9 mouse cellular contexts compared by ENCODE assay signal in the genomic region with DNA sequence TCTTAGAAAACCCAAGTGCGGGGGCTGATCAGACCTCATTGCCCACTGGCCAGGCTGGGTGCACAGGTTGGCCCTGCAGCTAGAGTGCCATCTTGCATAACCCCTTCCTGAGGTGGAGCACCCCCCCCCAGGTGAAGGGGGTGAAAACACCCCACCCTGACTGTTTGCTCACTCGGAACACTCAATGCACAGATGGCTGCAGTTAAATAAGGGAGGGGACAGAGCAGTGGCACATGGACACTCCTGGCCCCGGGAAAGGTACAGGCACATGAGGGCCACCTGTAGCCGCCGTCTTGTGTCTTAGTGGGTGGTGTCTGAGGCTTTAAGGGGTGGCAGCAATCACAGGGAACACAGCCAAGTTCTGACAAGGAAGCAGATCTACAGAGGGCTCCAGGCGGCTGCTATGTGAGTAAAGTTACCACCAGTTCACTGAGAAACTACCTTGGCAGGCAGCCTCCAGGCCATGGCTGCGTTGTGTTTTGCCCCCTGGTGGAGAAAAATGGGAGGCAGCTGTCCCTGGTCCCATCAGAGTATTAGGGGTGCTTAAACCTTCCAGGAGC. TPM values are rescaled to one million over a fixed set of nuclear protein-coding genes. Genes with fewer than 3 reads are reported as not detected.
DNase-seq lines count a peak whose midpoint lies in the region; ATAC-seq lines count a peak whose summit lies in the region.
"Had no signal": no experiment of that assay in that cellular context is flagged by ENCODE, and none has a peak within 500 bp of the region (broad histone marks: within the 10 kb centered on the region; RNA-seq: fewer than 3 reads in every experiment).

No protein-coding gene starts in this region.

- H3K27ac ChIP-seq in forebrain, embryonic 16.5 days (ENCODE audit: low read length) = peak overlapping the region; percentile 21
- peak overlapping the region; percentile 1; the same call in 1 of the 2 replicates for H3K27ac ChIP-seq in limb, embryonic 13.5 days
- H3K27ac ChIP-seq in neural tube, embryonic 11.5 days (ENCODE audit: low read depth, low read length) = no peak overlapping the region

- H3K9ac ChIP-seq in forebrain, embryonic 16.5 days (replicated peaks; ENCODE audit: low read depth, low read length) = no peak overlapping the region
- no peak overlapping the region for H3K9ac ChIP-seq in limb, embryonic 13.5 days
- no peak overlapping the region for H3K9ac ChIP-seq in neural tube, embryonic 11.5 days (ENCODE audit: low read length)

- peaks cover 3% of the 10 kb centered on the region for H3K36me3 ChIP-seq in forebrain, embryonic 16.5 days (ENCODE audit: control insufficient read depth, insufficient read depth)
- H3K36me3 ChIP-seq in limb, embryonic 13.5 days = peaks cover 35% of the 10 kb centered on the region
- peaks cover 2% of the 10 kb centered on the region; the same call in 1 of the 2 replicates for H3K36me3 ChIP-seq in neural tube, embryonic 11.5 days (ENCODE audit: control insufficient read depth, insufficient read depth, low read length)

- DNase-seq in right cerebral cortex, adult 18-20 months = peak; percentile 49
- DNase-seq in right cerebral cortex, postnatal 25 days = no peak
- DNase-seq in cerebellum, adult 18-20 months = peak; percentile 41 to 53
- DNase-seq in induced T-regulatory cell, adult 2 months (ENCODE audit: low read depth) = peak; percentile 79
- peak; percentile 55 for DNase-seq in neural tube, embryonic 11.5 days (ENCODE audit: low spot score)
- peak; percentile 78 for DNase-seq in thymus, postnatal 14 days

- no peak overlapping the region for H3K4me2 ChIP-seq in forebrain, embryonic 16.5 days (ENCODE audit: low read length)
- H3K4me2 ChIP-seq in limb, embryonic 13.5 days (replicated peaks) = no peak overlapping the region
- H3K4me2 ChIP-seq in neural tube, embryonic 11.5 days (ENCODE audit: low read depth) = no peak overlapping the region

- H3K9me3 ChIP-seq in forebrain, embryonic 16.5 days (ENCODE audit: control insufficient read depth, low read length) = no peaks in the 10 kb centered on the region
- peaks cover 2% of the 10 kb centered on the region for H3K9me3 ChIP-seq in limb, embryonic 13.5 days
- H3K9me3 ChIP-seq in neural tube, embryonic 11.5 days (ENCODE audit: control insufficient read depth, low read length) = no peaks in the 10 kb centered on the region

- no peak overlapping the region for H3K4me3 ChIP-seq in forebrain, embryonic 16.5 days (replicated peaks; ENCODE audit: low read length)
- H3K4me3 ChIP-seq in limb, embryonic 13.5 days = no peak overlapping the region
- H3K4me3 ChIP-seq in neural tube, embryonic 11.5 days (ENCODE audit: low read depth, low read length) = no peak overlapping the region
- H3K4me3 ChIP-seq: erythroblast, embryonic 14.5 days had no signal

- WGBS in forebrain, embryonic 16.5 days = 31% methylated on average over 7 of the region's 7 CpGs
- 41% methylated on average over 7 of the region's 7 CpGs for WGBS in limb, embryonic 13.5 days
- 64% methylated on average over 7 of the region's 7 CpGs for WGBS in neural tube, embryonic 11.5 days

- peaks cover 34% of the 10 kb centered on the region for H3K4me1 ChIP-seq in forebrain, embryonic 16.5 days (replicated peaks; ENCODE audit: control insufficient read depth, insufficient read depth, low read length)
- H3K4me1 ChIP-seq in limb, embryonic 13.5 days = peaks cover 42% of the 10 kb centered on the region
- no peaks in the 10 kb centered on the region for H3K4me1 ChIP-seq in neural tube, embryonic 11.5 days (ENCODE audit: control insufficient read depth, insufficient read depth, low read length)

- no peak for ATAC-seq in forebrain, embryonic 16.5 days
- 0 out of 2 replicates have a peak, but pooled peaks have one; percentile 34 for ATAC-seq in limb, embryonic 13.5 days (ENCODE audit: low FRiP score, low read depth)
- no peak for ATAC-seq in neural tube, embryonic 11.5 days (ENCODE audit: insufficient read depth, low FRiP score, low TSS enrichment)

- H3K27me3 ChIP-seq in forebrain, embryonic 16.5 days (replicated peaks; ENCODE audit: control insufficient read depth, insufficient read depth, low read length) = no peaks in the 10 kb centered on the region
- H3K27me3 ChIP-seq in limb, embryonic 13.5 days = no peaks in the 10 kb centered on the region
- no peaks in the 10 kb centered on the region for H3K27me3 ChIP-seq in neural tube, embryonic 11.5 days (ENCODE audit: control insufficient read depth, insufficient read depth, low read length)

RNA-seq across cellular contexts. Expression of a gene that starts 14.9 kb away (rescaled TPM):
- polyA plus RNA-seq in forebrain, embryonic 16.5 days (2015; fragmentation: Nextera tagmentation; extraction: Ambion mirVana) = 68.7 and 68.9 TPM in 2 replicates
- 39.0 and 42.1 TPM in 2 replicates for polyA plus RNA-seq in limb, embryonic 13.5 days (2015; fragmentation: Nextera tagmentation; extraction: Ambion mirVana)
- polyA plus RNA-seq in neural tube, embryonic 11.5 days (2014; fragmentation: Nextera tagmentation; extraction: Ambion mirVana) = 61.0 and 65.0 TPM in 2 replicates

RNA-seq across cellular contexts. Expression of a gene that starts 38.5 kb away (rescaled TPM):
- 26.1 and 30.8 TPM in 2 replicates for polyA plus RNA-seq in forebrain, embryonic 16.5 days (2015; fragmentation: Nextera tagmentation; extraction: Ambion mirVana)
- 25.2 and 27.1 TPM in 2 replicates for polyA plus RNA-seq in limb, embryonic 13.5 days (2015; fragmentation: Nextera tagmentation; extraction: Ambion mirVana)
- 18.3 and 18.4 TPM in 2 replicates for polyA plus RNA-seq in neural tube, embryonic 11.5 days (2014; fragmentation: Nextera tagmentation; extraction: Ambion mirVana)

RNA-seq across cellular contexts. Expression of a gene that starts 41.1 kb away (rescaled TPM):
- polyA plus RNA-seq in forebrain, embryonic 16.5 days (2015; fragmentation: Nextera tagmentation; extraction: Ambion mirVana) = 28.0 and 28.4 TPM in 2 replicates
- polyA plus RNA-seq in limb, embryonic 13.5 days (2015; fragmentation: Nextera tagmentation; extraction: Ambion mirVana) = 23.0 and 25.7 TPM in 2 replicates
- polyA plus RNA-seq in neural tube, embryonic 11.5 days (2014; fragmentation: Nextera tagmentation; extraction: Ambion mirVana) = 15.1 and 15.9 TPM in 2 replicates

RNA-seq across cellular contexts. Expression of a gene that starts 56.6 kb away (rescaled TPM):
- 23.3 and 25.6 TPM in 2 replicates for polyA plus RNA-seq in forebrain, embryonic 16.5 days (2015; fragmentation: Nextera tagmentation; extraction: Ambion mirVana)
- 13.4 and 13.5 TPM in 2 replicates for polyA plus RNA-seq in limb, embryonic 13.5 days (2015; fragmentation: Nextera tagmentation; extraction: Ambion mirVana)
- polyA plus RNA-seq in neural tube, embryonic 11.5 days (2014; fragmentation: Nextera tagmentation; extraction: Ambion mirVana) = 35.4 and 37.5 TPM in 2 replicates
